Mouse (Mus musculus): ENCODE measurements around the gene Kif1a.

The Kif1a gene

GRCm38 (mm10) chr1:93092582-93092981, 9.2 kb downstream of the Kif1a start:
- no peak for DNase-seq

GRCm38 (mm10) chr1:93085136-93085535, 16.6 kb downstream of the Kif1a start:
- DNase-seq = peak in 1 of 2 experiments; percentile 10

GRCm38 (mm10) chr1:93083420-93084285, 18.1 kb downstream of the Kif1a start:
- DNase-seq = peak in 1 of 2 experiments; percentile 7

- no peak for DNase-seq
Observed at GRCm38 (mm10) chr1:93082121-93082520, 19.6 kb downstream of the Kif1a start.

DNA sequence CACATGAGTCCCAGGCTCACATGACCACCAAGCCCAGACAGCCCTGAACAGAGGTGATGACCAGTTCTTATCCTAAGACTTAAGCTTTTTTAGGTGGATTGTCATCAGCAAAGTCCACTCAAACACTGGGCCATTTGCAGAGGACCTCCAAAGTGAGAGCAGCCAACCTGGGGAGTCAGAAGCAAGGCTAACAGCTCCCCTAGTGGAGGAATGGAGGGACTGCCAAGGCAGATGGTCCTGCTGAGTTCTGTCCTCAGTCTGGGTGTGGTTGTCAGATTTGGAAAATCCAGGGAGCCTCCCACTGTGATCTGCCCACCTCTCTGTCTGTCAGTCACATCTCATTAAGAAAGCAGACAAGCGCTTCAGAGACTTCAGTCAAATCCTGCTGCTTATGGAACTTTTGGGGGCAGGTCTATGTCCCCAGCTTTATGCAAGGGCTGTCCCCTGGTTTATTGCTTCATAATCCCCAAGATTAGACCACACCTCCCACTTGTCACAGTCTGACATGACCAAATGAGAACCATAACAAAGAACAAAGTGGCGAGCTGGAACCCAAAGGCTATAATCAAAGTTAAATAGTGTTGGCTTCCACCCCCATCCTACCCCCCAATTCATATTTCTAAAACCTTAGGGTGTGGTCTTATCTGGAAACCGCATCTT, 20.7 kb downstream of the Kif1a start:
- DNase-seq = peak in 1 of 2 experiments; percentile 57

- DNase-seq = no peak
Observed at GRCm38 (mm10) chr1:93079602-93080001, 22.1 kb downstream of the Kif1a start.

GRCm38 (mm10) chr1:93072279-93072865, 29.4 kb downstream of the Kif1a start:
- DNase-seq = peak in 1 of 2 experiments; percentile 22

GRCm38 (mm10) chr1:93071487-93071971, 30.2 kb downstream of the Kif1a start:
- peak; percentile 4 to 5 for DNase-seq

- DNase-seq = no peak
Observed at GRCm38 (mm10) chr1:93070881-93071280, 30.9 kb downstream of the Kif1a start.

GRCm38 (mm10) chr1:93068553-93068952, 33.2 kb downstream of the Kif1a start:
- no peak for DNase-seq

DNA sequence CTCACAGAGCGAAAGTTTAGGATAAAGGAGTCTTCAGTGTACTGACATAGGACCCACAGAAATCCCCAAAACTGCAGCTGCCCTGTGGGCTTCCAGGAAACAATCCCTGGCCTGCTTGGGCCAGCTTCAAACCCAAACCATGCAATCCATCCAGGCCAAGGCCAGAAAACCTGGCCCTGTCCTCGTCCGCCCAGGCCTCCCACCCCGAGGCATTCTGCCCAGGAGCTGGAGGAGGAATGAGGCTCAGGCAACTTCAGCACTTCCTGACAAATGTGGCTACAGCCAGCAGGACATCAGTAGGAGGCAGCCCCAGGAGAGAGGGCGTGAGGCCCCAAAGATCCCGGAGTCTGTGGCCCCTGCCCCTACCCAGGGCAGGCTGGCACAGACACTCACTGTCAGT, 36.1 kb downstream of the Kif1a start:
- no peak for DNase-seq

DNA sequence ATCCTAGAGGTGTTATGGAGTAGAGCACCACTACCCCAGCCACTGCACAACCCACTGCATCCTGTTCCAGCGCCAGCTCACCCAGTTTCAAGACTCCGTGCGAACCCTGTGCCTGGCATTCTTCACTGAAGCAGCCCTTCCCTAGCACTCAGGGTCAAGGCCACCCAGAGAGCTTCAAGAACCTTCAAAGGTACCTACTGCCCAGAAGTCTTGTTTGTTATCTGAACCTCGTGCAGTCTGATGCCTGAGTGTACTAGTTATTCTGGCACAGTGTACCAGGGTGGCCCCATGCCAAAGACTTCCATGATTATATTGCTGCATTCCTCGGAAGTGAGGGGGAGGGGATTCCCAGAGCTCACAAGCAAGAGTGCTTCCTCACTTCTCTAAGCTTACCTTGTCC, 38.1 kb downstream of the Kif1a start:
- DNase-seq = peak; percentile 5 to 33

DNA sequence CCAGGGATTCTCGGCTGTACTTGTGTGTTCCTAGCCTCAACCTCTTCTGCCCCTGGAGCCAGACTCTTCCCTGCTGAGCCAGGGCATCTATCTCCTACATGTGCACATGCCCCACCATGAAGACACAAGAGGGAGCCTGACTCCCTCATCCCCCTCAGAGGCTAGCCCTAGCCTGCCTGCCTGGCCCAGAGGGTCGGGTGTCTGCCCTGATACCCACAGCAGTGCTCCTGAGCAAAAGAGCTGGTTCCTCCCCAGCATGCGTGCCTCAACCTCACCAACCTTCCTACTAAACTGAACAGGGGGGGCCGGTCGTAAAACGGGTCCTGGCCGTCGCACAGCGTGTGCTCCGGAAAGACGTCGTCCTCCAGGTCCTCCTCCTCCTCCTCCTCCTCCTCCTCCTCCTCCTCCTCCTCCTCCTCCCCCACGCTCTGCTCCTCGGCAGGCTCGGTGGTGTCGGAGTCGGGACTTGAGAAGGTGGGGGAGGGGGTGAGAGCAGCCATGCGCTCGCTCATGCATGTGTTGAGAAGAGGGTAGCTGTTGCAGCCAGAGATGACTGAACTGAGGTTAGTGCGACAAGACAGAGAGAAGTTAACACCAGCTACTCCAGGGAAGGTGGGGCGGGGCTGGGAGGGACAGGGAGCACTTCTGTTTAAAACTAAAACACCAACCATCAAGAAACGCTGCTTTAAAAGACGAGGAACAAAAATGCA, 50.5 kb downstream of the Kif1a start:
- no peak for DNase-seq

DNA sequence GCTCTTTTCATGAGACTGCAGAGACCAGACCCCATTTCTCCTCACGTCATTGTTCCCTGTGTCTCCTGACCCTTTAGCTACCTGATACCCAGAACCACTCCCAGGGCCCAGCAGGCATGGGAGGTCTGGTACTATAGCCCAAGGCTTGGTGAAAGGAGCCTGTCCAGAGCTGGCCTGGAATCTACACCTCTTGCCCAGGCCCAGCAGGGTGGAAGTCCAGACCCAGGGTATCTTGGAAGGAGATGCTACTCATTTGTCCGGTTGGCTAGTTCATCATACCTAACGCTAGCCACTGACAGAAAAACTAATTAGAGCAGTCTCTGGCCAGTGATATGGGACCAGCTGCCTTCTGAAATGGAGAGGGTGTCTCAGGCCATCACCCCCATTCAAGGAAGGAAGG, 51.7 kb downstream of the Kif1a start:
- DNase-seq = no peak

DNA sequence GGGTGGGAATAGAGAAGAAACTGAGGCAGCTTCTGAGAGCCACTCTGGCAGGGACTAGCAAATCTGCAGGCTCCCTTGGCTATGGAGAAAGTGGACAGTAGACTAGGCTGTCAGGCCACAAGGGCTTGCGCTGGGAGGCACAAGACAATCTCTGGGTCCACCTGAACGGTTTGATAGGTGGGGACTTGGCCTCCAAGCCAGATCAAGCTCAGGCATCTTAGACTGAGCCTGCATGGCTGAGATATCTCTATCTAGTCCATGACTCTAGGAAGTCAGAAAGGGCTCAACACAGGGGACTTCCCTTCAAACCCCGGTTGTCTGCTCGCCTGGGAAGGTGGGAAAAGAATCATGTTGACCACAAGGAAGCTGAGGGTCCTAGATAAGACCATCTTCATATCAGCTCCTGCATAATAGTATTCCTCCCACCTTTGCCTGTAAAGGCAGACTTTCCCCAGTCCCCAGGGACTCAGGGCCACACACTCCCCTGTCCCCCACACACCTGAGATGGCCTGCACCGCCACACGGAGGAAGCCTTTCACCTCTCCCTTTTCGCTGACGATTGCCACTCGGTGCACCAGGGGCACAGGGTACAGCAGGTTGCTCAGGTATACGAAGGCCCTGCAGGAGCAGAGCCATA, 55.5 kb downstream of the Kif1a start:
- no peak for DNase-seq

- no peak for DNase-seq
Observed at GRCm38 (mm10) chr1:93035981-93036380, 65.8 kb downstream of the Kif1a start.

DNA sequence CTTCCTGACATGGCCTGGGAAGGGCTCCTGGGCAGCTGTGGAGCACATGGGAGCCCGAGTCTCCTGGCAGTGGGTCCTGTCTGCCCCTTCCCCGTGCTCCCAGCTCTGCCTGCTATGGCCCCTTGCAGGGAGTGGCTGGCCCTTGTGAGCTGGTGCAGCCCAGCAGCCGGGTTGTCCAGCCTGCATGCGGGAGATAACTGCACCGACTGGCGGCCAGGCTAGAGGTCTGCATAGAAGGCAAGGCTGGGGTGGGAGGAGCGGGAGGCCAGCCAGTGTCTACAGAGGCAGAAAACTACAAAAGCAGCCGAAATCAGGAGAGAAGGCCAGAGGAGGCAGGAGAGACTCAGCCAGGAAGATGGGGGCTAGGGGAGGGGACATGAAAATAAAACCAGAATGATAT, 67.8 kb downstream of the Kif1a start:
- no peak for DNase-seq

- DNase-seq = no peak
Observed at GRCm38 (mm10) chr1:93031199-93031598, 70.6 kb downstream of the Kif1a start.

GRCm38 (mm10) chr1:93030060-93030459, 71.7 kb downstream of the Kif1a start:
- DNase-seq = no peak

- no peak for DNase-seq
Observed at GRCm38 (mm10) chr1:93029387-93029786, 72.4 kb downstream of the Kif1a start.

DNA sequence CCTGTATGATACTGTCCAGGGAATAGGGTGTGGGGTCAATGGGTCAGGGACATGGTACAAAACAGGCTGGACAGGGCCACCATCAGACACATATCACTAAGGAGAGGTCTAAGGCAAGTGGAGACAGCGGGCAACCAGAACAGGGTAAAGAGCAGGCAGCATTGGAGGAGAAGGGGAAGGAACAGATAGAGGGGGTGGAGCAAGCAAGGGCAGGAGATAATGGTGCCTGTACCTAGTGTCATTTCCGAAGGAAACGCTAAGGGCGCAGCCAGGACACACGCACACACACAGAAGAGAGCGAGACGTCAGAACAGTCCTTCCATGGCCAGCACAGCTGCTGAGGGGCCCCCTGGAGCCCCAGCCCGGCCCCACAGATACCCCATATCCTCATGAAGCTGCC, 75.2 kb downstream of the Kif1a start:
- no peak for DNase-seq

DNA sequence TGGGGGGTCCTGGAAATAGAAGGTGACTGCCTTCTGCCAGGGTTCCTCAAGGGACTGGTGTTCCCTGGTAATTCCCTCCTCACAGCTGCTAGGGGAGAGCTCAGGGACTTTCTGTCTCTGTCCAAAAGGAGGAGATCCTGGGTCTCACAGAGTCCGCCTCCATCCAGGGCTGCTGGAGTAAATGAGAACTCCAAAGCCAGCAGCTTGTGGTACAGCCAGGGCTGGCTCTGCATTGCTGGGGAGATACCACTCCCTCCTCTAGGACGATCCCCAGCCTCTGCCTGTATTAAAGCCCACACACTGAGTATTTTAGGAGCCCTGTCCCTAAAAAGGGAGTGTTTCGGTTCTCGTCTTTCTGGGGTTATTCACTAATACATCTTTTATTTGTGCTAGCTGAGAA, 81.1 kb downstream of the Kif1a start:
- DNase-seq = no peak
